Mouse (Mus musculus) lung, embryonic 14.5 days (tissue): ENCODE data around the gene Tex9. TPM values are rescaled to one million over a fixed set of nuclear protein-coding genes. Genes with fewer than 3 reads are reported as not detected.

Source experiments
- ATAC-seq: fragments of 200-750 bp; cut with Nextera tagmentation; 2 replicates; pipeline ENCODE4 v1.8.0; 2017; ENCODE audit warnings: mild to moderate bottlenecking, moderate TSS enrichment, moderate library complexity; ENCODE audit not compliant: insufficient read depth
- DNase-seq: peaks from one replicate; pipeline ENCODE4 v3.0.0-alpha.2; 2015
- H3K27ac ChIP-seq: fragments of 300-500 bp; sonication (generic); 2 replicates; pipeline ENCODE4 v1.5.1; 2014; ENCODE audit warnings: low read depth, mild to moderate bottlenecking, moderate library complexity
- H3K27me3 ChIP-seq: fragments of 300-500 bp; sonication (generic); 2 replicates; pipeline ENCODE4 v1.6.1; 2014; ENCODE audit warnings: low read length, control low read depth; ENCODE audit not compliant: insufficient read depth
- H3K36me3 ChIP-seq: fragments of 300-500 bp; sonication (generic); 2 replicates; pipeline ENCODE4 v1.6.1; 2014; ENCODE audit warnings: control low read depth; ENCODE audit not compliant: insufficient read depth
- H3K4me1 ChIP-seq: fragments of 300-500 bp; sonication (generic); 2 replicates; pipeline ENCODE4 v1.6.1; 2014; ENCODE audit warnings: antibody characterized with exemption, control low read depth; ENCODE audit not compliant: insufficient read depth
- H3K4me2 ChIP-seq: fragments of 300-500 bp; sonication (generic); 2 replicates; pipeline ENCODE4 v1.6.1; 2014; ENCODE audit warnings: mild to moderate bottlenecking
- H3K4me3 ChIP-seq: fragments of 300-500 bp; sonication (generic); 2 replicates; pipeline ENCODE4 v1.5.1; 2014; ENCODE audit warnings: low read depth, low read length
- H3K9ac ChIP-seq: fragments of 300-500 bp; sonication (generic); 2 replicates; pipeline ENCODE4 v1.6.1; 2014
- H3K9me3 ChIP-seq: fragments of 300-500 bp; sonication (generic); 2 replicates; pipeline ENCODE4 v1.6.1; 2016; ENCODE audit warnings: low read depth, low read length, control low read depth
- CTCF ChIP-seq: IDR thresholded peaks from 2 replicates; pipeline ENCODE4 v1.5.1; 2016; ENCODE audit warnings: antibody characterized with exemption, low read depth
- WGBS: fragments of 180-500 bp; shearing (Covaris S2); extraction: QIAGEN DNeasy Blood & Tissue Kit; methylation state at CpG from one replicate; pipeline ENCODE4 v1.1.7; 2014; 5-methylcytosine and 5-hydroxymethylcytosine counted together
- polyA plus RNA-seq: library from polyadenylated mRNA; unstranded; fragments of >200 nt; fragmentation: Nextera tagmentation; extraction: Ambion mirVana; gene quantifications from 2 replicates; pipeline ENCODE4 v1.2.1, GENCODE M21; 2014

Gene Tex9
- polyA plus RNA-seq, 1 experiment from 2014 or later = 37.5 TPM

DNA sequence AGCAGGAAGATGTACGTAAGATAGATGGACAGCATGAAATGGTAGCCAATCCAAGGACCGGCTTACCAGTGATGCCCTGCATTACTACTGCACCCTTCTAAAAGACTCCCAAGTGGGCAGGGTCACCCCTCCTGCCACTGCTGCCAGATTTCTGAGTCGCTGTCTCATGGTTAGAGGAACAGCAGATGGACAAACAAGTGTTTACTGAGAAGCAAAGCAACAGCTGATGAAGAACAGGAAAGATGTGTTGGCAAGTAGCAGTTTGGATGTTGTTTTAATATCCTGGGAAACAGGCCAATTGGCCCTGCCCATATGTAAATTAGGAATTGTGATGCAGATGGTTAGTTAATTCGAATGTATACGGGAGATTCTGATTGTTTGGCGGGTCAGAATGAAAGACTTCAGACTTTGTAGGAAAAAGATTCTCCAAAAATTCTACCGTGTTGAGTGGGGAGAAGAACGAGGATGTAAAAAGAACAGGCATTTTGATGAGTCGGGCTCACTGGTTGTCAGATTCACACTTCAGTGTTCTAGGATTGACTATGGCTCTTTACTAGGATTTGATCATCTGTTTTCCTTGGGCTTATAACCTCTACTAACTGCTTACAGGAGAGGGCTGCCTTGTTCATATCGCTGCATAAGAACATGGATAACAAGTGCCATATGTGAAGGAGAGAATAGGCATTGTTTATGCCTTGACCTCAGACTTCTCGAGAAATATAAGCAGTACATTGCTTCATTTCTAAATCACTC, 20.4 kb upstream of the Tex9 start:
- no peak overlapping the region for H3K27ac ChIP-seq
- ATAC-seq (no peak), DNase-seq (peak; percentile 22)
- H3K9me3 ChIP-seq = no peaks in the 10 kb centered on the region
- WGBS = 54% methylated on average over 11 of the region's 11 CpGs
- H3K4me2 ChIP-seq = no peak overlapping the region
- H3K36me3 ChIP-seq = no peaks in the 10 kb centered on the region
- no peak overlapping the region for H3K9ac ChIP-seq
- no peaks in the 10 kb centered on the region for H3K27me3 ChIP-seq
- no peak for TF ChIP-seq CTCF
- no peak overlapping the region for H3K4me3 ChIP-seq
- H3K4me1 ChIP-seq = no peaks in the 10 kb centered on the region

DNA sequence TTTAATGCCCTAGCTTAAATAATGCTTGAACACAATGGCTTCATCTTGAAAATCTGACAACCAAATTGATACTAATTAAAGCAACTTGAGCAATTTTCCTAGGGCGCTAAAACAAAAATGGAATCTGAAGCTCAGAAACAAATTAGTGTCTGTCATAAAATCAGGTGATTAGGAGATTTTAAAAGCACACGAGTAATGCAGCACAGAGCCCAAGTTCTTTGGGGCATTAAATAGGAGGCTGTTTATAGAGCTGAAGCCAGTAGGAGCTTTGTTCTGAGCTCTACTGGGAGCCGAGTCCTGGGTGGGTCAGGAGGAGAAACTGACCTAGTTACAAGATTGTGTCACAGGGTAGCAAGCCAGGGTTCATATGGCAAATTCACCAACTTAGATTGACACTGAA, 5.2 kb upstream of the Tex9 start:
- 74% methylated on average over 3 of the region's 3 CpGs for WGBS
- ATAC-seq (no peak), DNase-seq (no peak)
- H3K27ac ChIP-seq = no peak overlapping the region
- no peaks in the 10 kb centered on the region for H3K27me3 ChIP-seq
- H3K4me3 ChIP-seq = no peak overlapping the region
- no peaks in the 10 kb centered on the region for H3K36me3 ChIP-seq
- H3K9me3 ChIP-seq = no peaks in the 10 kb centered on the region
- H3K4me2 ChIP-seq = no peak overlapping the region
- TF ChIP-seq CTCF = no peak
- peaks cover 4% of the 10 kb centered on the region; the same call in 1 of the 2 replicates for H3K4me1 ChIP-seq
- H3K9ac ChIP-seq = no peak overlapping the region

DNA sequence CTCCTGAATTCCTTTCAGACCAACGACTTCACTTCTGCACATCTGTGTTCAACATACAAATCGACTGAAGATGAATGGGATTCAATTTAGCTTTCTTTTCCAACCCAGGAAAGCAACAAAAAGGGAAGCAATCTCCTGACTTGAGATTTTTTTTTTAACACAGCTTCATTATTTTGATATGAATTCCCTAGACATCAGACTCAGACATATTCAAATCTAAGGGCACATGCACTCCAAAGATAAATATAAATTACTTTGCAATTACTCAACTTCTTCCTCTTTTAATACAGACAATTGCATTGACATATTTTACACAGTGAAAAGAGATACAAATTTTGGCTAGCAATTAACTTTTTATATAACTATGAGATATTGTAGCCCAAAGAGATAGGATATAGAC, 4.7 kb upstream of the Tex9 start:
- Histone ChIP-seq H3K4me2 (no peak overlapping the region), H3K9me3 (no peaks in the 10 kb centered on the region), H3K27me3 (no peaks in the 10 kb centered on the region), H3K9ac (no peak overlapping the region), H3K36me3 (no peaks in the 10 kb centered on the region), H3K4me3 (no peak overlapping the region), H3K4me1 (peaks cover 6% of the 10 kb centered on the region; the same call in 1 of the 2 replicates), H3K27ac (no peak overlapping the region)
- TF ChIP-seq CTCF = no peak
- 54% methylated on average over 2 of the region's 2 CpGs for WGBS
- no peak for DNase-seq
- ATAC-seq = no peak

DNA sequence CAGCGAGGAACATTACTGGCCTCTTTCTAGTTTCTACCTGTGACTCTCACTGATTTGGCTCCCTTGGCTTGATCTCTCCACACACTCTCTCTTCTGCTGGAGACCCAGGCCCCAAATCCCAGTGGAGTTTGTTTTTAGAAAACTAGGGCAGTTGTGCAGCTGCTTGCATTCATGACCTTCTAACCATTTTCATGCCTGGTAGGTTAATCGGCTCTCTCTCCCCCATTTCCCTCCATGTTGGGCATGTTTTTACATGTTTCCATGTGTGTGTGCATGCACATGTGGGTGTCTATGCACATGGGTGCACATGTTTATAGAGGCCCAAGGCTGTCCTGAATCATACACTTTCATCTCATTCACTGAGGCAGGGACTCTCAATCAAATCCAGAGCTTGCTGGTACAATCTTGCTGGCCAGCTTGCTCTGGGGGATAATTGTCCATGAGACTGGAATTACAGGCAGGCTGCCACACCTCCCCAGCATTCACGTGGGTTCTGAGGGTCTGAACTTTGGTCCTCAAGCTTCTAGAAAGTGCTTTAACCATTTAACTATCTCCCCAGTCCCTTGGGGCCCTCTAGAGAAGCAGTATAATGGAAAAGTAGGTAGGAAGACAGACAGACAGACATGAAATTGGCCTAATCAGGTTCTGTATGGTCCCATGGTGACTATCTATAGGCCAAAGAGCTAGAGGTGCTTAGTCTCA, 2.1 kb upstream of the Tex9 start:
- no peak overlapping the region for H3K4me2 ChIP-seq

DNA sequence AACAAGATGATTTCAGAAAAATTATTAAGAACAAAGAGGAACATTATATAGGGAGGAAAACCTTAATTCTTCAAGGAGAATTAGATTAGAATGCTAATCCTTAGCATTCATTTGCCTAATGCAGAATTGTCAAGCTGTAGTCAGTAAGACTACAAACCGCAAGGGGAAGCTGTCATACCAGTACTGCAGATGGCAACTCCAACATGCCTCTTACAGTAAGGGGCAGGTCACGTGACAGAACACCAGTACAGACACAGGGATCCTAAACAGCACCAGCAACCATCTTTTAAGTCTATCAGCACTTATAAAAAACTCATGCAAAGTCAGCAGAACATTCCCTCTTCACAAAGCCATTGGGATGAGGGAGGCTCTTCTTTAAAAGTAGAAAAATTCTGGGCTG, 1.5 kb upstream of the Tex9 start:
- no peak for TF ChIP-seq CTCF
- no peaks in the 10 kb centered on the region for H3K9me3 ChIP-seq
- H3K36me3 ChIP-seq = no peaks in the 10 kb centered on the region
- WGBS = 89% methylated on average over 2 of the region's 2 CpGs
- no peak overlapping the region for H3K9ac ChIP-seq
- H3K27me3 ChIP-seq = no peaks in the 10 kb centered on the region
- DNase-seq (no peak), ATAC-seq (no peak)
- H3K4me3 ChIP-seq = no peak overlapping the region
- no peak overlapping the region for H3K4me2 ChIP-seq
- H3K4me1 ChIP-seq = peaks cover 6% of the 10 kb centered on the region; the same call in 1 of the 2 replicates
- no peak overlapping the region for H3K27ac ChIP-seq

More for the DNA sequence above, 2.1 kb upstream of the Tex9 start:
- no peak for TF ChIP-seq CTCF
- Histone ChIP-seq H3K4me3 (no peak overlapping the region), H3K36me3 (no peaks in the 10 kb centered on the region), H3K27ac (no peak overlapping the region), H3K27me3 (no peaks in the 10 kb centered on the region), H3K9me3 (no peaks in the 10 kb centered on the region), H3K9ac (no peak overlapping the region), H3K4me1 (peaks cover 6% of the 10 kb centered on the region; the same call in 1 of the 2 replicates)
- 79% methylated on average over 3 of the region's 3 CpGs for WGBS
- no peak for DNase-seq
- ATAC-seq = no peak

DNA sequence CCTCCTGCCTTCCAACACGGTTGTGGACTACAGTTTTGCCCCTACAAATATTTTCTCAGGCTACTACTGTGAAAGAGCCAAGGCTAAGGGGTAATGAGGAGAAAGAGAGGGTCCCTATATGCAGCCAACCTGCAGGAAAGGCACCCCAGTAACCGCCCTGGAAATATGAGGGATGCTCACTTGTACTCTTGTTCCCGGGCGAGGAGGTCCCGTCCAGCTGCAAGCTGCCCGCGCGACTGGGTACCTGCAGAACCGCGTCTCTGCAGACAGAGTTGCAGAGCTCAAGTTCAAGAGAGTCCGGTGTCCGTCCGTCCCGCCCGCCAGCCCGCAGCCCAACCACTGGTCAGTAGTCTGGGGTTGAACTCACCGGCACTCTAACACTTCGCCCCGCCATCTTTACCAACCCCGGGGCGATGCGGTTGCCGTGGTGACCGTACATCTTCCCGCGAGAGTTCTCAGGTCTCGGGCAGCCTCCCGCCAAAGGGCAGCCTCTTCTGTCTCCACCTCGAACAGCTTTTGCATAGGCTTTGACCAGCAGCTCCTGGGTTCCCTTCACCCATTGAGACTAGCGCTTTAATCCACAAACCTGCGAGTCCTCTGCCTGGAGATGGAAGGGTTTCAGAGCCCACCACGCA, 336 bp downstream of the Tex9 start:
- Histone ChIP-seq H3K4me1 (peaks cover 6% of the 10 kb centered on the region; the same call in 1 of the 2 replicates), H3K36me3 (peaks cover 5% of the 10 kb centered on the region; the same call in 1 of the 2 replicates), H3K27ac (peak overlapping the region; percentile 85), H3K27me3 (no peaks in the 10 kb centered on the region), H3K4me3 (peak overlapping the region; percentile 73), H3K9me3 (no peaks in the 10 kb centered on the region), H3K9ac (peak overlapping the region; percentile 62), H3K4me2 (peak overlapping the region; percentile 72)
- TF ChIP-seq CTCF = no peak
- under 1% methylated on average over 32 of the region's 32 CpGs for WGBS
- DNase-seq = peak; percentile 95
- peak; percentile 99 for ATAC-seq

DNA sequence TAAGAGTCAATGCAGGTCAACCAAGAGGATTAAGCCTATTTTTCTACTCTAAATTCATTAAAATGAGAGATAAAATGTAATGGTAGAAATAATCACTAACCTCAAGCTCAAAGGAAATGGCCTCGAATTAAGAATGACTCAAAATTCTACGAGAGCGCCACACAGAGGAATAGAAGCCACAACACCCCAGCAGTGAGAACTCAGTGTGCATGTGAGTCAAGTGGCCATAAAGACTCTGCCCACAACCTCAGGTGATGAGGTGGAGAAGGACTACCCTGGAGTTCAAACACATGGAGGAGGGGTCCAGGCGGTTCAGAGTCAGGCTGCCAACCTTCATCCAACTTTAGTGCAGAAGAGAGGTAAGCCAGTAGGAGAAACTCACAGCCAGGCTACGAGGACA, 2.9 kb downstream of the Tex9 start:
- H3K4me3 ChIP-seq = no peak overlapping the region
- 90% methylated on average over 5 of the region's 5 CpGs for WGBS
- peaks cover 6% of the 10 kb centered on the region; the same call in 1 of the 2 replicates for H3K36me3 ChIP-seq
- H3K9ac ChIP-seq = no peak overlapping the region
- H3K4me2 ChIP-seq = no peak overlapping the region
- TF ChIP-seq CTCF = no peak
- no peaks in the 10 kb centered on the region for H3K9me3 ChIP-seq
- DNase-seq (no peak), ATAC-seq (no peak)
- H3K27me3 ChIP-seq = no peaks in the 10 kb centered on the region
- peaks cover 6% of the 10 kb centered on the region; the same call in 1 of the 2 replicates for H3K4me1 ChIP-seq
- no peak overlapping the region for H3K27ac ChIP-seq
